Mouse (Mus musculus): ENCODE measurements around the gene Itpka. TPM values are rescaled to one million over a fixed set of nuclear protein-coding genes. Genes with fewer than 3 reads are reported as not detected.

Itpka gene
- total RNA-seq, 2 experiments from 2014 or later: 283 to 285 TPM

DNA sequence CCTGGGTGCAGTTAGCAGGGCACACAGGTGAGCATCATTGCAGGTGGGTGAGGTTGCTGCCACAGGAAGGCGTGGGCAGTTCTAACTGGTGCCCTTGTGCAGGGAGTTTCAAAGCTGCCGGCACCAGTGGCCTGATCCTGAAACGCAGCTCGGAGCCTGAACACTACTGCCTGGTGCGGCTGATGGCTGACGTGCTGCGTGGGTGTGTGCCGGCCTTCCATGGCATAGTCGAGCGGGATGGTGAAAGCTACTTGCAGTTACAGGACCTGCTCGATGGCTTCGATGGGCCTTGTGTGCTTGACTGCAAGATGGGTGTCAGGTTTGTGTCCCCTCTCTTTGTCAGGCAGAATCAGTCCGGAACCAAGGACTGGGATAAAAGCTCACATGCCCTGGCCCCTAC is 7.1 kb downstream of the Itpka start:
- no peak for DNase-seq (ENCODE audit: extremely low spot score in 1 of 2, low spot score in 1 of 2)

DNA sequence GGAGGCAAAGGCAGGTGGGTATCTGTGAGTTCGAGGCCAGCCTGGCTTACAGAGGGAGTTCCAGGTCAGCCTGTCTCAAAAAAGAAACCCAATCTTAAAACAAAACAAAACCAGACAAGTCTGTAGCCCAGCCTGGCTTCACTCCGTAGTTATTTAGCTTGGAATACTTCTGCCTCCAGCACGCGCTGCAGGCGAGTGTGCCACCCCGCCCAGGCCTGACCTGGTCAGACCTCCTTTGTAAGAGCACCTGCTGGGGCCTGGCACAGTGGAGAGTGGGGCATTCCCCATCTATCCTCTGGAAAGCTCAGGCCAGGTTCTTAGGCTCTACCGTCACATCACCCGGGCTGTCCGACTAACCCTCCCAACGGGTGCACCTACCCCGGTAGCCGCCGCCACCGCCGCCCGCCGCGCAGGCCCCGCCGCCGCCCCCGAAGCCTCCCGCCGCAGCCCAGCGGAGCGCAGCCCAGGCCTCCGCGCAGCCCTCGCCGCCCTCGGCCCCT is 15.5 kb downstream of the Itpka start:
- no peak for DNase-seq (ENCODE audit: extremely low spot score in 1 of 2, low spot score in 1 of 2)

DNA sequence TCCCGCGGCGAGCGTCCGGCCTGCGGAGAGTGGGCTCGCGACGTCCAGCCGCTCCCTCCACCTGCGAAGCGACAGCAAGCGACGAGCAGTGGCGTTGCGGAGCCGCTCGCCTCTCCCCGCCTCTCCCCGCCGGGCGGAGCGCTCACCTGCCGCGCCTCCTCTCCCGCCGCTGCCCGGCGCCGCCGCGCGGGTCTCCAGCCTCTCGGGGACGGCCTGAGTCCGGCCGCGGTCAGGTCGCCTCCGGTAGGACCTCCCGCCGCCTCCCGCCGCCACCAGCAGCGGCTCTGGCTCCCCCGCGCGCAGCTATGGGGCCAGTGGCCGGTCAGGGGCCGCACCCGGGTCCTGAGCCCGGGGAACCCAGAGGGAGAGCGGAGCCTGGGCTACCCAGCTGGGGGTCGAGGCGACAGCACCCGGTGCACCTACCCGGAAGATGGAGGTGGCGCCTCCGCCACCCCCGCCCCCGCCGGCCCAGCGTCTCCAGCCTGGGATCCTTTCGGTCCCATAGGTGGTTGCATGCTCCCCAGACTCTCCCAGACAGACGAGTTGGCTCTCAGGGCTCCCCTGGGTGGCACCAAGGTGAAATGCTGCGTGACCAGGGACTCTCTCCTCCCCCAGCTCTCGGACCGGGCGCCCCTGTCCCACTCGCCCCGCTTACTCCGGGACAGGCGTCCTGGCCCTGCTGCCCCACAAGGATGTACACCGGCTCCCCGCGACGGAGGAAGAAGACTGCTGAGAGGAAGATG is 16.1 kb downstream of the Itpka start:
- DNase-seq (ENCODE audit: extremely low spot score in 1 of 2, low spot score in 1 of 2): no peak

- no peak for DNase-seq (ENCODE audit: extremely low spot score in 1 of 2, low spot score in 1 of 2)
These were observed 17.0 kb downstream of the Itpka start for GRCm38 (mm10) chr2:119758844-119759835.

- DNase-seq (ENCODE audit: extremely low spot score in 1 of 2, low spot score in 1 of 2): no peak
These were observed 18.1 kb downstream of the Itpka start, which contains the start of gene Ltk for GRCm38 (mm10) chr2:119760251-119760650. TSS of gene Ltk (minus strand) at chr2:119760431.

DNA sequence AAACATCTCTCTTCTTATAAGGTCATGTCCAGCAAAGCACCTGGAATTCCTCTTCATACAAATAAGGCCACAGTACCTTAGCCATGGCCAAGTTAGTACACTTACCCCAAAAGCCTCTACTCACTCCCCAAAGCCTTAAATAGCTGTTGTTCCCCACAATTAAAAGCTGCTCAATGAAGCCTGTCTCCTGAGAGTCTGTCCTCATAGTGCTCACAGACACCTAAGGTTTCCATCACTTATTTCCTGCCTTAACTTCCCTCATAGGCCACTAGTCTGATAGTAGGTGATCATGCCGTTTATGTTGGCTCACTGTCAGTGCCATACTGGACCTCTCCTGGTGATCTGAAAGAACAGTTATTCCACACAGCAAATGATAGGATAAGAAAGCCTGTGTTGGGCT is 20.1 kb downstream of the Itpka start:
- DNase-seq (ENCODE audit: extremely low spot score in 1 of 2, low spot score in 1 of 2): no peak

- DNase-seq (ENCODE audit: extremely low spot score in 1 of 2, low spot score in 1 of 2): no peak
These were observed 21.8 kb downstream of the Itpka start for GRCm38 (mm10) chr2:119763924-119764323.

DNA sequence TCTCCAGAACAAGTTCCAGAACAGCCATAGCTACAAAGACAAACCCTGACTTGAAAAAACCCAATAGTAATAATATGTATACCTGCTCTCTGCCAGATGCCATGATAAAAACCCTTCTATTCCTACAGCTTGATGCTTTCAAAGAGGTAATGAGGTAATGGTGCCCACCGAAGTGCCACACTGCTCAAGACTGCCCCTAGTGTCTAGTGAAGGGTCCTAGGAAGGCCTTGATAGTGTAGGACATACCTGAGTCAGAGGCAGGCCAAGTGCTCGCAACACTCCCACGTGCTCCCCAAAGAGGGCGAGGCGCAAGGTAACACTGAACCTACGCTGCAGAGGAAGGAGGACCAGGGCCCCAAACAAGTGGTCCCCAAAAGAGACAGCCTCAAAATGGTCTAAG is 25.1 kb downstream of the Itpka start:
- no peak for DNase-seq (ENCODE audit: extremely low spot score in 1 of 2, low spot score in 1 of 2)

GRCm38 (mm10) chr2:119787206-119787883 is 45.2 kb downstream of the Itpka start, which contains the start of gene Rpap1:
TSS of gene Rpap1 (minus strand) at chr2:119787537.
- peak; percentile 81 to 83 for DNase-seq (ENCODE audit: extremely low spot score in 1 of 2, low spot score in 1 of 2)

- no peak for DNase-seq (ENCODE audit: extremely low spot score in 1 of 2, low spot score in 1 of 2)
These were observed 47.9 kb downstream of the Itpka start for GRCm38 (mm10) chr2:119789996-119790395.

- DNase-seq (ENCODE audit: extremely low spot score in 1 of 2, low spot score in 1 of 2): no peak
These were observed 55.2 kb downstream of the Itpka start, which contains the start of gene Tyro3 for GRCm38 (mm10) chr2:119797279-119797783. TSS of gene Tyro3 (plus strand) at chr2:119797733.

DNA sequence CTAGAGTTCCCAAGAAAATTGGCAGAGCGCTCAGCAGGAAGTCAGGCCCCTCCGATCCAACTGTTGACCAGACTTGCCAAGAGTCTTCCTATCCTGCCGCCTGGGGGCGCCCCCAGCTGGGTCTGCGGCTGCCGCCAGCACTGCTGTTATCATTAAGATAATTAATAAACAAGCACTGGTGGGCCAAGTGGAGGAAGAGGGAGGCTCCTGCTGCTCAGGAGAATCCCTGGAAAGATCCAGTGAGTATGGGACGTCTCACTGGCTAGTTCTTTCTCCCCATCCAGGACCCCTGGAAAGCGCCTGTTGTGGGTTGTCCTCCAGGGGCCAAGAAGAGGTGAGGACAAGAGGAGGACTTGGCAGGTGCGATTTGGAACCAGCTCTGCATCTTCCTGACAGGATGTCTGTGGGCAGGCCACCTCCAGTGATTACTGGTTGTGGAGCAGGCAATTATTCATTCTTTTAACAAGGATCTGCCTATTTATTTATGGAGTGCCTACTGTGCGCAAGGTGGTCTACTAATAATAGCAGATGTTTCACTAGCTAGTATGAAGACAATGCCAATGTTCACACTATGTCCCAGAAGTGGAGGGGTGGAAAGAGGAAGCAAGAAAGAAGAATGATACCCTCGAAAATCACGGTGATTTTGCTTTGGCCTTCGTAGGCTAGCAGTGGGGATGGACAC is 56.2 kb downstream of the Itpka start:
- peak in 1 of 2 experiments; percentile 52 for DNase-seq (ENCODE audit: extremely low spot score in 1 of 2, low spot score in 1 of 2)

DNA sequence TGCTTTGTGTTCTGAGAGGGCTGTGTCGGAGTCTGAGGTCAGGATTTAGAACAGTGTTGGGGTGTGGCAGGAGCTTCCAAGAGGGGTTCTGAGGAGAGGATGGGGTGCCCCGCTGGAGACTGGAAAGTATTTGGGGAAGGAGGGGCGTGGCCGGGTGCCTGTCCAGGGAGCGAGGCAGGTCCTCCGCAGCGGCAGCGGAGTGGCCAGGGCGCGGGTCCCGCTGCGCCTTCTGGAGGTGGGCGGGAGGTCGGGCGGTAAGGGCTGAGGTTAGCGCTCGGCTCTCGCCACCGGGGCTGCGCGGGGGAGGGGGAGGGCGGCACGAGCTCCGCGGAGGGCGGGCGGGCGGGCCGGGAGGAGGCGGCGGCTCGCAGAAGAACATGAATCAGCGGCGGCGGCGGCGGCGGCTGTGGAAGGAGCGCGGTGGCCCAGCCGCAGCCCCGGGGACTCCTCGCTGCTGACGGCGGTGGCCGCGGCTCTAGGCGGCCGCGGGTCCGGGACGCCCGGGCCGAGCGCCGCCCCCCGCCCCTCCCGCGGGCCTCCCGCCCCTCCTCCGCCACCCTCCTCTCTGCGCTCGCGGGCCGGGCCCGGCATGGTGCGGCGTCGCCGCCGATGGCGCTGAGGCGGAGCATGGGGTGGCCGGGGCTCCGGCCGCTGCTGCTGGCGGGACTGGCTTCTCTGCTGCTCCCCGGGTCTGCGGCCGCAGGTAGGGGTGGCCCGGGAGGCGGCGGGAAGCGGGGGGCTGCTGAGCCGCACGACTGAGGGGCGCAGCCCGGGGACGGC is 57.2 kb downstream of the Itpka start:
- peak in 1 of 2 experiments; percentile 19 for DNase-seq (ENCODE audit: extremely low spot score in 1 of 2, low spot score in 1 of 2)

DNA sequence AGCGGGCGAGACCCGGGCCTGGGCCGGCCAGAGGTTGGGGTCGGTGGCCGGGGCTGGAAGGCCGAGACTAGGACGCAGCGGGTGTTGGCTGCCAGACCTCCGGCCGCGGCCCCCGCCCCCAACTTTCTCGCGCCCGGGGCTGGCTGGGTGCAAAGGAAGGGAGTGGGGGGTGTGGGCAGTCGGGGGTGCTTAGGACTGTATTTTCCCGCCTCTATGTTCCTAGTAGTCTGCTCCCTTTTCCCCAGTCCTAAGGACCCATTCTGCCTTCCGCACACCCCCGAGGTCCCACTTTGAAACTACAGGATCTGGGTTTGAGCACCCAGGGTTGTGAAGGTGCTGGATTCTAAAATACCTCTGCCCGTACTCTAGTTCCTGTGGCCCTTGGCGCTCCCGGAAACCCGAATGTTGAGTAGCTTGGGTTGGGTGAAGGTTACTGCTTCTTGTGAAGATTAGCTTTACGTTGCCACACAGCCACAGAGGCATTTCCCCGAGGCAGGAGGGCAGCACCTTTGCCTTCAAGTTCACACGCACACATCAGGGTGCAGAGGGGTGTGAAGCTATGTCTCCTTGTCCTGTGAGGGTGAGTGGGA is 57.9 kb downstream of the Itpka start:
- no peak for DNase-seq (ENCODE audit: extremely low spot score in 1 of 2, low spot score in 1 of 2)
